ENCODE assay signal across 8 mouse cellular contexts in the genomic region with DNA sequence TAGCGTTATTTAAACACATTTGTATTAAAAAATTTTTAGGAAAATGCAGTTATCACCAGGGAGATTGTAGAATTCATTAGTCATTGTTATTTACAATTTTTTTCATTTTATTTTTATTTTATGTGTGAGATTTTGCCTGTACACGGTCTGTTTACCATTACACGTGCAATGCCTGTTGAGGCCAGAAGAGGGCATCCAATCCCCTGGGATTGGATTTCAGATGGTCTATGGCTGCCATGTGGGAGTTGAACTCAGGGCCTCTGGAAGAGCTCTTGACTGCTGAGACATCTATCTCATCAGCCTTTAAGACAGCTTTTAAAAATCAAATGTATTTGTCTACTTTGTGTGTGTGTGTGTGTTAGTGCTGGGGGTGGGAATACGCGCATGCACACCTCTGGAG. TPM values are rescaled to one million over a fixed set of nuclear protein-coding genes. Genes with fewer than 3 reads are reported as not detected.
DNase-seq lines count a peak whose midpoint lies in the region; ATAC-seq and TF ChIP-seq lines count a peak whose summit lies in the region.

No protein-coding gene starts in this region.

- peaks cover 14% of the 10 kb centered on the region for H3K36me3 ChIP-seq in liver, embryonic 12.5 days
- H3K36me3 ChIP-seq in liver, postnatal 0 days (replicated peaks; ENCODE audit: insufficient read depth, low read length), result no peaks in the 10 kb centered on the region

- peaks cover 26% of the 10 kb centered on the region for H3K4me1 ChIP-seq in liver, embryonic 12.5 days
- H3K4me1 ChIP-seq in liver, postnatal 0 days (ENCODE audit: insufficient read depth), result peaks cover 10% of the 10 kb centered on the region; the same call in 1 of the 2 replicates

- no peaks in the 10 kb centered on the region for H3K27me3 ChIP-seq in liver, embryonic 12.5 days (replicated peaks)
- no peaks in the 10 kb centered on the region for H3K27me3 ChIP-seq in liver, postnatal 0 days (ENCODE audit: insufficient read depth, low read length)

- no peak overlapping the region for H3K9ac ChIP-seq in liver, embryonic 12.5 days
- no peak overlapping the region for H3K9ac ChIP-seq in liver, postnatal 0 days (replicated peaks)

- H3K4me3 ChIP-seq in liver, embryonic 12.5 days, result no peak overlapping the region
- H3K4me3 ChIP-seq in liver, postnatal 0 days (ENCODE audit: low read depth, low read length), result no peak overlapping the region

- peak; percentile 61 for DNase-seq in embryo, embryonic 10.5 days (ENCODE audit: low spot score)
- DNase-seq in embryo, embryonic 9.5 days (ENCODE audit: extremely low spot score), result no peak
- peak; percentile 35 for DNase-seq in liver
- DNase-seq in NIH3T3 (ENCODE audit: low read depth), result peak; percentile 82
- DNase-seq in liver, postnatal 0 days, result peak; percentile 46
- no peak for DNase-seq in Muller cell, postnatal 12 days (ENCODE audit: inconsistent ontology term)

- no peak for ATAC-seq in liver, embryonic 12.5 days
- ATAC-seq in liver, postnatal 0 days, result no peak
- ATAC-seq in monocyte, adult 5-6 weeks (replicated peaks; ENCODE audit: insufficient number of reproducible peaks, low FRiP score, low TSS enrichment, poor library complexity, severe bottlenecking), result no peak

- no peaks in the 10 kb centered on the region for H3K9me3 ChIP-seq in liver, embryonic 12.5 days (replicated peaks)
- H3K9me3 ChIP-seq in liver, postnatal 0 days (ENCODE audit: low read length), result no peaks in the 10 kb centered on the region

- WGBS in liver, embryonic 12.5 days (ENCODE audit: insufficient replicate concordance), result 55% methylated on average over 5 of the region's 5 CpGs
- WGBS in liver, postnatal 0 days (ENCODE audit: insufficient replicate concordance), result 64% methylated on average over 5 of the region's 5 CpGs

- no peak overlapping the region for H3K27ac ChIP-seq in liver, embryonic 12.5 days
- H3K27ac ChIP-seq in liver, postnatal 0 days (ENCODE audit: low read depth), result no peak overlapping the region

- peak; percentile 82 for TF ChIP-seq CTCF in liver, postnatal 0 days (IDR thresholded peaks at IDR 0.05; ENCODE audit: low read depth)

- TF ChIP-seq EP300 in liver, postnatal 0 days (IDR thresholded peaks at IDR 0.05; ENCODE audit: low read depth), result no peak

- no peak overlapping the region for H3K4me2 ChIP-seq in liver, embryonic 12.5 days
- H3K4me2 ChIP-seq in liver, postnatal 0 days (ENCODE audit: low read depth, low read length), result no peak overlapping the region

RNA-seq across cellular contexts. Expression of a gene that starts 2.0 kb away (rescaled TPM):
- polyA plus RNA-seq in liver, embryonic 12.5 days (2016; fragmentation: Nextera tagmentation; extraction: Ambion mirVana), result 60.1 and 63.6 TPM in 2 replicates
- 42.5 and 43.6 TPM in 2 replicates for polyA plus RNA-seq in liver, postnatal 0 days (2015; fragmentation: Nextera tagmentation; extraction: Ambion mirVana)
- 28.7 to 54.5 TPM (median 37.0 TPM) in 3 replicates for total RNA-seq in monocyte, adult 5-6 weeks (2017)

RNA-seq across cellular contexts. Expression of a gene that starts 21.4 kb away (rescaled TPM):
- polyA plus RNA-seq in liver, embryonic 12.5 days (2016; fragmentation: Nextera tagmentation; extraction: Ambion mirVana), result 130 and 131 TPM in 2 replicates
- 57.7 and 60.1 TPM in 2 replicates for polyA plus RNA-seq in liver, postnatal 0 days (2015; fragmentation: Nextera tagmentation; extraction: Ambion mirVana)
- 83.6 to 127 TPM (median 84.4 TPM) in 3 replicates for total RNA-seq in monocyte, adult 5-6 weeks (2017)

Comparison
In these comparisons a context has a peak if more than half of its experiments do, and no peak if none do; other contexts are left out.
1. DNase-seq: peak in embryo, embryonic 10.5 days (single experiment), liver (single experiment), NIH3T3 (single experiment) and liver, postnatal 0 days (single experiment); none in embryo, embryonic 9.5 days (single experiment) and Muller cell, postnatal 12 days (single experiment).